Mouse (Mus musculus) midbrain, embryonic 13.5 days (tissue): ENCODE results near the gene Bcor. TPM values are rescaled to one million over a fixed set of nuclear protein-coding genes. Genes with fewer than 3 reads are reported as not detected.

Source experiments
- ATAC-seq: fragments of 200-750 bp; cut with Nextera tagmentation; 2 replicates; pipeline ENCODE4 v1.8.0; 2017; ENCODE audit warnings: mild to moderate bottlenecking, moderate TSS enrichment, moderate library complexity
- H3K27ac ChIP-seq: fragments of 300-500 bp; sonication (generic); 2 replicates; pipeline ENCODE4 v1.5.1; 2015; ENCODE audit warnings: inconsistent platforms, mild to moderate bottlenecking, moderate library complexity
- H3K27me3 ChIP-seq: fragments of 300-500 bp; sonication (generic); 2 replicates; pipeline ENCODE4 v1.6.1; 2015; ENCODE audit warnings: mild to moderate bottlenecking, inconsistent platforms
- H3K36me3 ChIP-seq: fragments of 300-500 bp; sonication (generic); 2 replicates; pipeline ENCODE4 v1.6.1; 2015; ENCODE audit warnings: mild to moderate bottlenecking, inconsistent platforms
- H3K4me1 ChIP-seq: fragments of 300-500 bp; sonication (generic); replicated peaks from 2 replicates; pipeline ENCODE4 v1.6.1; 2015; ENCODE audit warnings: inconsistent platforms
- H3K4me2 ChIP-seq: fragments of 300-500 bp; sonication (generic); replicated peaks from 2 replicates; pipeline ENCODE4 v1.6.1; 2015; ENCODE audit warnings: moderate library complexity, mild to moderate bottlenecking, inconsistent platforms
- H3K4me3 ChIP-seq: fragments of 300-500 bp; sonication (generic); replicated peaks from 2 replicates; pipeline ENCODE4 v1.5.1; 2015; ENCODE audit warnings: mild to moderate bottlenecking, inconsistent platforms
- H3K9ac ChIP-seq: fragments of 300-500 bp; sonication (generic); replicated peaks from 2 replicates; pipeline ENCODE4 v1.6.1; 2015; ENCODE audit warnings: mild to moderate bottlenecking, inconsistent platforms
- H3K9me3 ChIP-seq: fragments of 300-500 bp; sonication (generic); 2 replicates; pipeline ENCODE4 v1.6.1; 2016; ENCODE audit warnings: mild to moderate bottlenecking, inconsistent platforms
- WGBS: fragments of 180-500 bp; shearing (Covaris S2); methylation state at CpG from one replicate; pipeline ENCODE4 v1.1.7; 2015; 5-methylcytosine and 5-hydroxymethylcytosine counted together
- polyA plus RNA-seq: library from polyadenylated mRNA; unstranded; fragments of >200 nt; fragmentation: Nextera tagmentation; extraction: Ambion mirVana; gene quantifications from 2 replicates; pipeline ENCODE4 v1.2.1, GENCODE M21; 2015

Gene Bcor
- polyA plus RNA-seq, 1 experiment from 2014 or later, result 25.4 TPM

- H3K4me3 ChIP-seq, result no peak overlapping the region
- ATAC-seq, result no peak
- WGBS, result 22% methylated on average over 6 of the region's 7 CpGs
- H3K27me3 ChIP-seq, result no peaks in the 10 kb centered on the region
- H3K9me3 ChIP-seq, result no peaks in the 10 kb centered on the region
- no peak overlapping the region for H3K27ac ChIP-seq
- no peak overlapping the region; the same call in 1 of the 2 replicates for H3K4me2 ChIP-seq
- H3K9ac ChIP-seq, result no peak overlapping the region
- peaks cover 8% of the 10 kb centered on the region for H3K4me1 ChIP-seq
- no peaks in the 10 kb centered on the region for H3K36me3 ChIP-seq
Observed at GRCm38 (mm10) chrX:12116128-12116527, 44.0 kb downstream of the Bcor start.

GRCm38 (mm10) chrX:12112166-12112565 is 48.0 kb downstream of the Bcor start:
- Histone ChIP-seq H3K9me3 (no peaks in the 10 kb centered on the region), H3K9ac (no peak overlapping the region), H3K36me3 (no peaks in the 10 kb centered on the region), H3K4me2 (no peak overlapping the region), H3K27ac (no peak overlapping the region), H3K4me1 (peaks cover 8% of the 10 kb centered on the region), H3K4me3 (no peak overlapping the region), H3K27me3 (no peaks in the 10 kb centered on the region)
- 91% methylated on average over 4 of the region's 4 CpGs for WGBS
- no peak for ATAC-seq

- H3K4me2 ChIP-seq, result no peak overlapping the region
- H3K27me3 ChIP-seq, result no peaks in the 10 kb centered on the region
- 89% methylated on average over 6 of the region's 6 CpGs for WGBS
- H3K36me3 ChIP-seq, result no peaks in the 10 kb centered on the region
- no peak for ATAC-seq
- no peaks in the 10 kb centered on the region for H3K4me1 ChIP-seq
- H3K9ac ChIP-seq, result no peak overlapping the region
- H3K4me3 ChIP-seq, result no peak overlapping the region
- H3K27ac ChIP-seq, result no peak overlapping the region
- no peaks in the 10 kb centered on the region for H3K9me3 ChIP-seq
Observed at GRCm38 (mm10) chrX:12110518-12110917, 49.6 kb downstream of the Bcor start.

GRCm38 (mm10) chrX:12105358-12105757 is 54.8 kb downstream of the Bcor start:
- H3K4me2 ChIP-seq, result no peak overlapping the region
- no peak overlapping the region for H3K9ac ChIP-seq
- no peaks in the 10 kb centered on the region for H3K36me3 ChIP-seq
- H3K27ac ChIP-seq, result no peak overlapping the region
- no peaks in the 10 kb centered on the region for H3K27me3 ChIP-seq
- WGBS, result 78% methylated on average over 7 of the region's 7 CpGs
- H3K9me3 ChIP-seq, result no peaks in the 10 kb centered on the region
- no peak overlapping the region for H3K4me3 ChIP-seq
- no peaks in the 10 kb centered on the region for H3K4me1 ChIP-seq
- no peak for ATAC-seq

DNA sequence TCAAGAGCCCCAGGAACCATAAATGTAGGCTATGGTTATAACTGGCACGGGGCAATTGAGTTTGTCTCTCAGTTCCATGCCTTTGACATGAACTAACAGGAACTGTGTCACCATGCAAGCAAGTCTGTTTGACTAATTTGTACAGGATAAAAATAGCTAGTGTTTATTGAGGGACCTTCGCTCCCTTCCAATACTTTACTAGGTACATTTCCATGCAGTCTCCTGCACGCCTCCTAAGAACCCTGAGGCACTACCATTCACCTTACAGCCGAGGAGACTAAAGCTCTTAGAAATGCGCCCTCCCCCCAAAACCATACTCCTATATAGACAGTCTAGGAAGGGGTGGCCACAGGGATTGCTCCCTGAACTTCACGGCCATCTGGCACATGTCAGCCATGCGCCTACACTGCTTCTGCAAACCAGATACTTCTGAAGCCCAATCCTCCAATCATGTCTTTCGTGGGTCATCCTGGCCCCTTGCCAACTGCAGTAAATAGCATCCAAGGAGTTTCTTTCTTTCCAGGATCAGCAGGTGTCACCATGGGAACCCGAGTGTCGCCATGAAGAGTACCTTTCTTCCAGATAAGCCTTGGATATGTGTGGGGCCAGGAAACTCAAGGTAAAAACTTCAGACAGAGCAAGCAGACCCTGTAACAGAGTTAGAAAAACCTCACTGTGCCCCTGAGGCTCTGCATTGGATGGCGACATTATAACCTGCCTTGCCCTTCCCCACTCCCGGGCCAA is 63.2 kb downstream of the Bcor start:
- H3K9me3 ChIP-seq, result no peaks in the 10 kb centered on the region
- peaks cover 3% of the 10 kb centered on the region; the same call in 1 of the 2 replicates for H3K4me1 ChIP-seq
- ATAC-seq, result no peak
- H3K4me2 ChIP-seq, result no peak overlapping the region
- 79% methylated on average over 12 of the region's 12 CpGs for WGBS
- H3K36me3 ChIP-seq, result no peaks in the 10 kb centered on the region
- H3K27ac ChIP-seq, result no peak overlapping the region
- no peak overlapping the region for H3K9ac ChIP-seq
- H3K4me3 ChIP-seq, result no peak overlapping the region
- H3K27me3 ChIP-seq, result peaks cover 14% of the 10 kb centered on the region

DNA sequence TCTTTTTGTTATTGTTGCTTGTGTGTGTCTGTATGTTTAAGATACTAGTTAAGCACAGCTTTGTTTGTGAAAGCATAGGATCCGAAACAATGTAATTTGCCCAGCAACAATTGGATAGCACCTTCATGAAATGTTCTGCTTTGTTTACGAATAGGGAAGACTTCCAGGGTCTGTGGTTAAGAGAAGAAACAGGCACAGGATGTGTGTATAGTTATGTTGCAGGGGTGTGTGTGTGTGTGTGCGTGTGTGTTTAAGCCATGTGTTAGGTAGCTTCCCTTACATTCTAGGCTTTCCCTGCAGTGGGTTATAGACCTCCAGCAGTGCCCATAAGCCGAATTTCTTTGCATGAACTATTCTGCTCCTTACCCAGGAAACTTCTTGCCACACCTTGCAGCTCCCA is 66.8 kb downstream of the Bcor start:
- 84% methylated on average over 4 of the region's 4 CpGs for WGBS
- Histone ChIP-seq H3K27ac (no peak overlapping the region), H3K36me3 (no peaks in the 10 kb centered on the region), H3K9ac (no peak overlapping the region), H3K27me3 (peaks cover 47% of the 10 kb centered on the region), H3K4me3 (no peak overlapping the region), H3K9me3 (no peaks in the 10 kb centered on the region), H3K4me1 (peaks cover 24% of the 10 kb centered on the region), H3K4me2 (no peak overlapping the region)
- no peak for ATAC-seq

GRCm38 (mm10) chrX:12091431-12092061 is 68.6 kb downstream of the Bcor start:
- peaks cover 65% of the 10 kb centered on the region for H3K27me3 ChIP-seq
- no peak for ATAC-seq
- no peaks in the 10 kb centered on the region for H3K36me3 ChIP-seq
- peak overlapping the region; percentile 95 for H3K27ac ChIP-seq
- peak overlapping the region; percentile 82 for H3K4me2 ChIP-seq
- WGBS, result 6% methylated on average over 40 of the region's 56 CpGs
- H3K9me3 ChIP-seq, result no peaks in the 10 kb centered on the region
- peak overlapping the region; percentile 46 for H3K4me3 ChIP-seq
- H3K9ac ChIP-seq, result peak overlapping the region; percentile 74
- peaks cover 36% of the 10 kb centered on the region for H3K4me1 ChIP-seq

GRCm38 (mm10) chrX:12090871-12091404 is 69.2 kb downstream of the Bcor start:
- Histone ChIP-seq H3K27ac (peak overlapping the region; percentile 95), H3K9ac (peak overlapping the region; percentile 74), H3K9me3 (no peaks in the 10 kb centered on the region), H3K4me1 (peaks cover 41% of the 10 kb centered on the region), H3K4me3 (peak overlapping the region; percentile 46), H3K27me3 (peaks cover 68% of the 10 kb centered on the region), H3K36me3 (no peaks in the 10 kb centered on the region), H3K4me2 (peak overlapping the region; percentile 82)
- WGBS, result 5% methylated on average over 33 of the region's 47 CpGs
- ATAC-seq, result peak; percentile 46

DNA sequence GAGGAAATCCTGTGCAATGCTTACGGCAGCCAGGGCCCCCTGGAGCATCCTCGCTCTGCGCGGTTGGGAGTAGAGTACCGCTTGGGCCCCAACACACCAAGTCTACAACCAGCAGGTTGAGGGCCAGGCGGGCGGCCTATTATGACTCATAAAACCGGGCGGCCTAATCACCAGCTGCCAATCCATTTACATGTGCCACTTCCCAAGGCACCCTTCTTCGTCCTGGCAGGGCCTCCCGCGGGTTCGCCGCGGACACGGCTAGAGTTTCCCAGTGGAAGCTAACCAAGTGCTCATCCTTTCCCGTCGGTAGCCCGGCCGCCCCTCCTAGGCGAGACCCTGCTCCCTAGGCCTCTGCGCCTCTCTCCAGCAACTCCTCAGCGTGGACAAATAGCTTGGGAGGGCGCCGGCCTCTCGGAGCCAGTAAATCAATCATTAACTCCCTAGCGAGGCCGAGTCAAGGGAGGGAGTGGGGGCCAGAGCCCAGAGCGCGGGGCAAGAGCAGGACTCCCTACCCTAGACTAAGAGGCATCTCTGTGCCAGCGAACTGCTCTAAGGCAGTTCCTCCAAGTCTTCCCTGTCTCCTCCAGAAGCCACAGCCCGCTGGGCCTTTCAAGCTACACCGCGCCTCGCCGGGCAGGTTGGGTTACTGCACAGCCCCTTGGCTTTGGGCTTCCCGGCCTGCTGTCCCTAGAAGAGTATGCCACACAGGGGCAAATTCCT is 69.8 kb downstream of the Bcor start:
- whole genome bisulfite sequencing, result 4% methylated on average over 37 of the region's 37 CpGs
- no peaks in the 10 kb centered on the region for H3K36me3 ChIP-seq
- H3K27ac ChIP-seq, result peak overlapping the region; percentile 95
- peak overlapping the region; percentile 46 for H3K4me3 ChIP-seq
- peaks cover 47% of the 10 kb centered on the region for H3K4me1 ChIP-seq
- no peaks in the 10 kb centered on the region for H3K9me3 ChIP-seq
- ATAC-seq, result peak; percentile 25
- peak overlapping the region; percentile 82 for H3K4me2 ChIP-seq
- peaks cover 74% of the 10 kb centered on the region for H3K27me3 ChIP-seq
- peak overlapping the region; percentile 74 for H3K9ac ChIP-seq

- peak overlapping the region; percentile 39 for H3K9ac ChIP-seq
- ATAC-seq, result peak; percentile 47
- no peaks in the 10 kb centered on the region for H3K36me3 ChIP-seq
- H3K27me3 ChIP-seq, result peaks cover 82% of the 10 kb centered on the region
- peak overlapping the region; percentile 46 for H3K4me3 ChIP-seq
- H3K27ac ChIP-seq, result peak overlapping the region; percentile 95
- peak overlapping the region; percentile 82 for H3K4me2 ChIP-seq
- peaks cover 55% of the 10 kb centered on the region for H3K4me1 ChIP-seq
- WGBS, result 2% methylated on average over 47 of the region's 52 CpGs
- H3K9me3 ChIP-seq, result no peaks in the 10 kb centered on the region
Observed at GRCm38 (mm10) chrX:12089353-12090081, 70.6 kb downstream of the Bcor start.

- Histone ChIP-seq H3K9me3 (no peaks in the 10 kb centered on the region), H3K36me3 (no peaks in the 10 kb centered on the region), H3K27me3 (peaks cover 85% of the 10 kb centered on the region), H3K4me3 (peak overlapping the region; percentile 46), H3K4me1 (peaks cover 56% of the 10 kb centered on the region), H3K27ac (peak overlapping the region; percentile 95), H3K4me2 (peak overlapping the region; percentile 82), H3K9ac (peak overlapping the region; percentile 75)
- no peak for ATAC-seq
- WGBS, result 2% methylated on average over 13 of the region's 13 CpGs
Observed at GRCm38 (mm10) chrX:12089027-12089340, 71.2 kb downstream of the Bcor start.
